Mouse (Mus musculus) bone marrow macrophage, adult 2 months (primary cell): ENCODE data around the gene Stk32c. TPM values are rescaled to one million over a fixed set of nuclear protein-coding genes. Genes with fewer than 3 reads are reported as not detected.

Experiments used
- H3K27ac ChIP-seq: 2 replicates; pipeline ENCODE4 v1.5.1; 2012; ENCODE audit warnings: low read depth, low read length; ENCODE audit not compliant: insufficient read depth
- H3K4me1 ChIP-seq: 2 replicates; pipeline ENCODE4 v1.6.1; 2012; ENCODE audit warnings: low read length; ENCODE audit not compliant: control insufficient read depth, insufficient read depth
- H3K4me3 ChIP-seq: 2 replicates; pipeline ENCODE4 v1.5.1; 2012; ENCODE audit warnings: mild to moderate bottlenecking, low read length, moderate library complexity; ENCODE audit not compliant: insufficient read depth
- CTCF ChIP-seq: IDR thresholded peaks from 2 replicates; pipeline ENCODE4 v1.5.1; 2012; ENCODE audit warnings: low read depth, mild to moderate bottlenecking, low read length, moderate library complexity
- POLR2A ChIP-seq: IDR thresholded peaks from 2 replicates; pipeline ENCODE4 v1.6.1; 2012; ENCODE audit warnings: mild to moderate bottlenecking, low read depth, low read length, borderline replicate concordance
- polyA plus RNA-seq: library from polyadenylated mRNA; stranded (reverse); fragments of >200 nt; gene quantifications from 2 replicates; pipeline ENCODE4 v1.2.4, GENCODE M21; 2012; ENCODE audit not compliant: missing spikeins, insufficient read depth, insufficient read length

Stk32c gene
- polyA plus RNA-seq, 1 experiment, result not detected

GRCm38 (mm10) chr7:139101826-139102225, 111.3 kb downstream of the Stk32c start:
- Histone ChIP-seq H3K4me3 (no peak overlapping the region), H3K27ac (no peak overlapping the region), H3K4me1 (no peaks in the 10 kb centered on the region)
- no peak for TF ChIP-seq CTCF
- no peak for TF ChIP-seq POLR2A

GRCm38 (mm10) chr7:139101286-139101804, 111.8 kb downstream of the Stk32c start:
- Histone ChIP-seq H3K4me1 (no peaks in the 10 kb centered on the region), H3K27ac (no peak overlapping the region), H3K4me3 (no peak overlapping the region)
- no peak for TF ChIP-seq CTCF

DNA sequence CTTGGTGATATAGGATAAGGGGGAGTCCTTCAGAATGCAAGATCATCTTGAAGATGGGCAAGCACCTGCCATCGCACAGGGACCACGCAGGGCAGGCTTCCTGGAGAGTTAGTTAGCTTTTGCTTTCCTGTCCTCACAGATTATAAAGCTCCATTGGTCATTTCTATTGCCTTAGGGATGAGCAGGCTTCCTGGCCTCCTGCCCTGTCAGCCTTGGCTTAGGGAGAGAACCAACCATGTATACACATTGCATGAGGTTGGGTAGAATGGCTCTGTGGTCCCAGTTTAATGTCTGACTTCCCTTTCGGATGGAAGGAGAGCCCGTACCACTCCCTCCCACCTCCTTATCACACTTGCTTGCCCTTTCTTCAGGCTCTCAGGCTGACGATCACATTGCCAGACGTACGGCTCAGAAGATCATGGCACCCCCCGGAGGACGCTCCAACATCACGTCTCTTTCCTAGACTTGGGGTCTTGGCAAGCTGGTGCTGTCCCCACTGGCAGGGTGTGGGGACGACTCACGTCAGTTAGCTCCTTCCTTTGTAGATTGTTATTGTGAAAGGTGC, 112.5 kb downstream of the Stk32c start:
- H3K4me1 ChIP-seq, result no peaks in the 10 kb centered on the region
- no peak overlapping the region for H3K27ac ChIP-seq
- TF ChIP-seq POLR2A, result no peak
- TF ChIP-seq CTCF, result no peak
- H3K4me3 ChIP-seq, result no peak overlapping the region

GRCm38 (mm10) chr7:139096399-139096798, 116.7 kb downstream of the Stk32c start:
- Histone ChIP-seq H3K27ac (no peak overlapping the region), H3K4me1 (no peaks in the 10 kb centered on the region), H3K4me3 (no peak overlapping the region)
- no peak for TF ChIP-seq CTCF
- no peak for TF ChIP-seq POLR2A

- no peak for TF ChIP-seq CTCF
- no peak for TF ChIP-seq POLR2A
- H3K27ac ChIP-seq, result no peak overlapping the region
- H3K4me1 ChIP-seq, result no peaks in the 10 kb centered on the region
- H3K4me3 ChIP-seq, result no peak overlapping the region
These were observed 117.8 kb downstream of the Stk32c start for GRCm38 (mm10) chr7:139095282-139095681.

- no peak overlapping the region for H3K4me3 ChIP-seq
- H3K27ac ChIP-seq, result no peak overlapping the region
- H3K4me1 ChIP-seq, result no peaks in the 10 kb centered on the region
- no peak for TF ChIP-seq POLR2A
- TF ChIP-seq CTCF, result no peak
These were observed 118.3 kb downstream of the Stk32c start for GRCm38 (mm10) chr7:139094761-139095160.

DNA sequence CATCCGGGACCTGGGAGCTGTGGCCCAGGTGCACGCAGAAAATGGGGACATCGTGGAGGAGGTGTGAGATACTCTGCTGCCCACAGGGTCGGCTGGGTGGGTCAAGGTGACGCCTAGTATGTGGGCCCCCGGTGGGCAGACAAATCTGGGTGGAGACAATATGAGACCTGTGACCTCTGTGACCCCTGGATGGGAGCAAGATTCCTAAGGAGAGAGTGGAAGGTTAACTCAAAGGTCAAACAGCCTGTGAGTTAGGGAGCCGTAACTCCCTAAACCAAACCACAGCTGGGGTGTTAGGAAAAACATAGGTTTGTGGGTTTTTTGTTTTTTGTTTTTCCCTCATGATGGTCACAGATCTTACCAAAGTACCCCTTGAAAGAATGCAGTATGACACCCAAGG, 119.3 kb downstream of the Stk32c start:
- no peak overlapping the region for H3K27ac ChIP-seq
- no peak overlapping the region for H3K4me3 ChIP-seq
- H3K4me1 ChIP-seq, result no peaks in the 10 kb centered on the region
- TF ChIP-seq CTCF (no peak), POLR2A (no peak)

- no peaks in the 10 kb centered on the region for H3K4me1 ChIP-seq
- TF ChIP-seq CTCF (no peak), POLR2A (no peak)
- H3K27ac ChIP-seq, result no peak overlapping the region
- no peak overlapping the region for H3K4me3 ChIP-seq
These were observed 120.0 kb downstream of the Stk32c start for GRCm38 (mm10) chr7:139093124-139093523.

- TF ChIP-seq CTCF, result no peak
- no peak for TF ChIP-seq POLR2A
- Histone ChIP-seq H3K4me1 (no peaks in the 10 kb centered on the region), H3K4me3 (no peak overlapping the region), H3K27ac (no peak overlapping the region)
These were observed 120.4 kb downstream of the Stk32c start for GRCm38 (mm10) chr7:139092676-139093075.

DNA sequence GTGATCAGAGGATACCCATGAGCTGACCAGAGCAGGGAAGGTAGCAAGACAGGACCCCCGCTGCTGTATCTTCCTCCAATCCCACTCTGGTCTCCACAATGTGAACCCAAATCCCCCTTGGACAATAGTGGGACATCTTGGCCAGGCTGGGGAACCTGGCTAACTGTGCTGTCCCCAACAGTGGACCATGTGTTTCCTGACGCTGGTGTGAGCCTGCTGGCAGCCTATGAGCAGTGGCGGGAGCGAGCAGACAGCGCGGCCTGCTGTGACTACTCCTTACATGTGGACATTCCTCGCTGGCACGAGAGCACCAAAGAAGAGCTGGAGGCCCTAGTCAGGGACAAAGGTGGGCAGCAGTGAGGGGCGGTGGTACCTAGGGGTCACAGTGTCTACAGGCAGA, 121.4 kb downstream of the Stk32c start:
- no peak overlapping the region for H3K4me3 ChIP-seq
- TF ChIP-seq CTCF (no peak), POLR2A (no peak)

More for the DNA sequence above, 121.4 kb downstream of the Stk32c start:
- Histone ChIP-seq H3K27ac (no peak overlapping the region), H3K4me1 (no peaks in the 10 kb centered on the region)
